Mouse (Mus musculus): ENCODE measurements around the gene Wdr13.

DNA sequence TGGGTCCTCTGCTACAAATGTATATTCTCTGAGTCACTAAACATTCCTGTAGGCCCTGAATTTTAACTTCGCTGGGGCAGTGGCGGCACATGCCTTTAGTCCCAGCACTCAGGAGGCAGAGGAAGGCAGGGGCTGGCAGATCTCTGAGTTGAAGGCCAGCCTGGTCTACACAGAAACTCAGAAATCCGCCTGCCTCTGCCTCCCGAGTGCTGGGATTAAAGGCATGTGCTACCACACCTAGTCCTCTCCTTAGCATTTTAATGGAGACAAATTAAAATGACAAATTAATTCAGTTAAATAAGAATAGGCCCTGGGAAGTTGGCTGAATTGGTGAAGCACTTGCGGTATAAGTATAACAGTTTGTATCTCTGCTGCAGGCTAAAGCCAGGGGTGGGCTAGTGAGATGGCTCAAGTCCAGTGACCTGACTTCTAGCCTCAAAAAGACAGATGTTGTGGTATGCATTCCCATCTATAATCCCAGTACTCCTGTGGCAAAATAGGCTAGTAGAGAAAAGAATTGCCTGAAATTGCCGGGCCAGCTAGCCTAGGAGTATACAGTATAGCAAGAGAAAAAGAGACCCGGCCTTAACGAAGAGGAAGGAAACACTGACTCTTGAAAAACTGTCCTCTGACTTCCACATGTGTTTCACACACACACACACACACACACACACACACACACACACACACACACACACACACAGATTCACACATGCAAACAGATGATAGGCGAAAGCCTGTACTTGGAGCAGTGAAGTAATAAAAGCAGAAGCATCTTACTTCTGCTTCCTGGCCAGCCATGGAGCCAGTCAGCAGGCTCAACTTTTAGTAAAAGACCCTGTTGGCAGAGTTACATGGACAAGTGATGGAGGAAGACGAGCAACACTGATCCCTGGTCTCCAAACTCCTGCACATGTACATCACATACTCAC, 35.3 kb upstream of the Wdr13 start:
- TF ChIP-seq CTCF (IDR thresholded peaks at IDR 0.05; ENCODE audit: control insufficient read depth, insufficient read depth, low read length) (no peak), POLR2A (IDR thresholded peaks at IDR 0.05; ENCODE audit: borderline replicate concordance, control insufficient read depth, low read depth, low read length) (no peak)

Measured in bone marrow, adult 2 months (tissue).